Mouse (Mus musculus) liver, embryonic 12.5 days (tissue): ENCODE measurements around the gene Tbce. TPM values are rescaled to one million over a fixed set of nuclear protein-coding genes. Genes with fewer than 3 reads are reported as not detected.
A peak's percentile ranks its signal among the peaks of the same experiment; 100 is the strongest.
"Not testable (repeated sequence)": the region's sequence is repeated elsewhere in the genome, so short reads cannot be mapped to it uniquely, and the experiment has no call there.

ENCODE experiments used
- ATAC-seq: fragments of 200-750 bp; cut with Nextera tagmentation; 2 replicates; pipeline ENCODE4 v1.8.0; 2017; ENCODE audit warnings: moderate number of reproducible peaks, mild to moderate bottlenecking, moderate library complexity
- H3K27ac ChIP-seq: fragments of 300-500 bp; sonication (generic); 2 replicates; pipeline ENCODE4 v1.5.1; 2016; ENCODE audit warnings: mild to moderate bottlenecking
- H3K27me3 ChIP-seq: fragments of 300-500 bp; sonication (generic); replicated peaks from 2 replicates; pipeline ENCODE4 v1.6.1; 2016; ENCODE audit warnings: mild to moderate bottlenecking, moderate library complexity
- H3K36me3 ChIP-seq: fragments of 300-500 bp; sonication (generic); 2 replicates; pipeline ENCODE4 v1.6.1; 2016; ENCODE audit warnings: mild to moderate bottlenecking, moderate library complexity
- H3K4me1 ChIP-seq: fragments of 300-500 bp; sonication (generic); 2 replicates; pipeline ENCODE4 v1.6.1; 2016
- H3K4me2 ChIP-seq: fragments of 300-500 bp; sonication (generic); 2 replicates; pipeline ENCODE4 v1.6.1; 2016; ENCODE audit warnings: mild to moderate bottlenecking, moderate library complexity
- H3K4me3 ChIP-seq: fragments of 300-500 bp; sonication (generic); 2 replicates; pipeline ENCODE4 v1.5.1; 2016; ENCODE audit warnings: mild to moderate bottlenecking, moderate library complexity
- H3K9ac ChIP-seq: fragments of 300-500 bp; sonication (generic); 2 replicates; pipeline ENCODE4 v1.6.1; 2016; ENCODE audit warnings: mild to moderate bottlenecking, moderate library complexity
- H3K9me3 ChIP-seq: fragments of 300-500 bp; sonication (generic); replicated peaks from 2 replicates; pipeline ENCODE4 v1.6.1; 2016; ENCODE audit warnings: mild to moderate bottlenecking, moderate library complexity
- WGBS: fragments of 180-500 bp; shearing (Covaris S2); methylation state at CpG from one replicate; pipeline ENCODE4 v1.1.7; 2016; ENCODE audit not compliant: insufficient replicate concordance; 5-methylcytosine and 5-hydroxymethylcytosine counted together
- polyA plus RNA-seq: library from polyadenylated mRNA; unstranded; fragments of >200 nt; fragmentation: Nextera tagmentation; extraction: Ambion mirVana; gene quantifications from 2 replicates; pipeline ENCODE4 v1.2.1, GENCODE M21; 2016

Gene Tbce
- polyA plus RNA-seq, 1 experiment from 2014 or later, result 38.7 TPM

GRCm38 (mm10) chr13:14026154-14026820 lies 13.2 kb downstream of the Tbce start:
- H3K36me3 ChIP-seq, result peaks cover 38% of the 10 kb centered on the region
- no peak overlapping the region for H3K4me2 ChIP-seq
- H3K4me1 ChIP-seq, result peaks cover 41% of the 10 kb centered on the region
- no peak overlapping the region for H3K9ac ChIP-seq
- H3K27ac ChIP-seq, result peak overlapping the region; percentile 48; the same call in 1 of the 2 replicates
- 81% methylated on average over 6 of the region's 6 CpGs for WGBS
- no peaks in the 10 kb centered on the region for H3K9me3 ChIP-seq
- H3K27me3 ChIP-seq, result no peaks in the 10 kb centered on the region
- H3K4me3 ChIP-seq, result no peak overlapping the region
- no peak for ATAC-seq

DNA sequence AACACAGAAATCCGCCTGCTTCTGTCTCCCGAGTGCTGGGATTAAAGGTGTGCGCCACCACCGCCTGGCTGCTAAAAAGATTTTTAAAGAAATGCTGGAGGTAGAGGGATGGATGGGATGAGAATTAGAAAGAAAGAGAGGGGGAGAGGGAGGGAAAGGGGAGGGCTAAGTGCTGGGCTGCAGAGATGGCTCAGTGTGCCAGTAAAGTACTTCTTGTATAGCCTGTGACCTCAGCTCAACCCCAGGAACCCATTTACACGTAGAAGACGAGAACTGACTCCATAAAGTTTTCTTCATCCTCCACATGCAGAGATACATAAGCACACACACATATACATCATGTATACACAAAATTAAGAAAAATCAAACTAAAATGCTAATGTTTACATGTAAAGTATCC lies 13.9 kb downstream of the Tbce start:
- H3K27me3 ChIP-seq, result no peaks in the 10 kb centered on the region
- H3K27ac ChIP-seq, result 0 out of 2 replicates have a peak overlapping the region, but pooled peaks have one; percentile 30
- no peak for ATAC-seq
- WGBS, result 92% methylated on average over 6 of the region's 6 CpGs
- H3K4me3 ChIP-seq, result no peak overlapping the region
- no peaks in the 10 kb centered on the region for H3K9me3 ChIP-seq
- H3K4me1 ChIP-seq, result peaks cover 34% of the 10 kb centered on the region
- no peak overlapping the region for H3K9ac ChIP-seq
- H3K4me2 ChIP-seq, result no peak overlapping the region
- peaks cover 38% of the 10 kb centered on the region for H3K36me3 ChIP-seq

DNA sequence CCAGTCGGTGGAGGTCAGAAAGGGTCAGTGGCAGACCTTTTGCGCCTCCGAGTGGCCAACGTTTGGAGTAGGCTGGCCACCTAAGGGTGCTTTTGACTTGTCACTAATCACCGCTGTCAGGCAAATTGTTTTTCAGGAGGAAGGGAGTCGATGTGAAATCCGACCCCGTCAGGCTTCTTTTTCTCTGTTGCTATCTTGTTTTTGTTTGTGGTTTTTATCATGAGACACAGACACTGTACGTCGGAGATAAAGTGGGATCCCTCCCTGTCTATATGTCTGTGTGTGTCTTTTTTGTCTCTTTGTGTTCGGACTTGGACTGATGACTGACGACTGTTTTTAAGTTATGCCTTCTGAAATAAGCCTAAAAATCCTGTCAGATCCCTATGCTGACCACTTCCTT lies 18.0 kb downstream of the Tbce start:
- Histone ChIP-seq H3K36me3 (peaks cover 44% of the 10 kb centered on the region), H3K4me3 (peak overlapping the region; percentile 26), H3K4me2 (peak overlapping the region; percentile 50), H3K27ac (peak overlapping the region; percentile 84; the same call in 1 of the 2 replicates), H3K4me1 (peaks cover 33% of the 10 kb centered on the region)
- H3K9me3 ChIP-seq, H3K9ac ChIP-seq, H3K27me3 ChIP-seq: not testable (repeated sequence)
- peak; percentile 68 for ATAC-seq
- WGBS, result 15% methylated on average over 11 of the region's 12 CpGs

DNA sequence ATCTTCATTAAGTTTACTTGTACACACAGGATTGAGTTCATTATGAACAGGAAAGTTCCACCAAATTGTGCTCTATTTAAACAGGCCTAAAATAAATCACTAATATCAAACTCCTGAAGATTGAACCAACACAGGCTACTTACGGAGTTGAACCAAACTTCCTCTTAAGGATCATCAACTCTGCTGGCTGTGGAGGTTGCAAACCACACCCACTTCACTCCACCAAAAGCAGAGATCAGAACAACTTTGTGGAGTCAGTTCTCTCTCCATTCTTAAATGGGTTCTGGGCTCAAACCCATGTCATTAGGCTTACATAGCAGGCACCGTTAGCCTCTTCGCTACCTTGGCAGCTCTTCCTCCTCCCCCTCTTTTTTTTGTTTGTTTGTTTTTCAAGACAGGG lies 20.6 kb downstream of the Tbce start:
- Histone ChIP-seq H3K27me3 (no peaks in the 10 kb centered on the region), H3K9ac (no peak overlapping the region), H3K4me1 (peaks cover 27% of the 10 kb centered on the region), H3K4me3 (no peak overlapping the region), H3K9me3 (no peaks in the 10 kb centered on the region), H3K36me3 (peaks cover 56% of the 10 kb centered on the region), H3K4me2 (peak overlapping the region; percentile 27), H3K27ac (peak overlapping the region; percentile 80)
- peak; percentile 46 for ATAC-seq
- WGBS, result 78% methylated on average over 3 of the region's 3 CpGs

DNA sequence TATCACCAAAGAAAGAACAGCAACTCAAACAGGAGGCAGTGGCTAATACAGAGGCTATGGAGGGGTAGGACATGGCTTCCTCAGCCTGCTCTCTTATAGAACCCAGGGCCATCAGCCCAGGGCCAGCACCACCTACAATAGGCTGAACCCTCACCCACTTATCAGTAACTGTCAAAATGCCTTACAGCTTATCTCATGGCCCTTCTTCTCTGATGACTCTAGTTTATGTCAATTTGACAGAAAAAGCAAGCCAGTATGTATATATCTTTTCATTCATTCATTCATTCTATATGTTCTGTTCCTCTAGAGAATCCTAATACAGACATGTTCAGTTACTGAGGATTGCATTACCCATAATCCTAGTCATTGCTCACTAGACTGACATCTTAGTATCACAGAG lies 21.2 kb downstream of the Tbce start:
- H3K27ac ChIP-seq, result peak overlapping the region; percentile 80

GRCm38 (mm10) chr13:14015609-14016008 lies 23.8 kb downstream of the Tbce start:
- H3K4me3 ChIP-seq, result no peak overlapping the region
- no peak for ATAC-seq

More for the DNA sequence above, 21.2 kb downstream of the Tbce start:
- no peaks in the 10 kb centered on the region for H3K9me3 ChIP-seq
- H3K4me3 ChIP-seq, result no peak overlapping the region
- H3K4me2 ChIP-seq, result peak overlapping the region; percentile 27
- H3K36me3 ChIP-seq, result peaks cover 61% of the 10 kb centered on the region
- H3K4me1 ChIP-seq, result peaks cover 27% of the 10 kb centered on the region
- ATAC-seq, result peak; percentile 86
- H3K9ac ChIP-seq, result peak overlapping the region; percentile 33; the same call in 1 of the 2 replicates
- no peaks in the 10 kb centered on the region for H3K27me3 ChIP-seq

GRCm38 (mm10) chr13:14014540-14014939 lies 24.9 kb downstream of the Tbce start:
- WGBS, result 86% methylated on average over 4 of the region's 4 CpGs
- no peak for ATAC-seq
- Histone ChIP-seq H3K36me3 (peaks cover 88% of the 10 kb centered on the region), H3K9ac (no peak overlapping the region), H3K4me1 (peaks cover 40% of the 10 kb centered on the region), H3K27me3 (no peaks in the 10 kb centered on the region), H3K4me2 (no peak overlapping the region), H3K4me3 (no peak overlapping the region), H3K9me3 (no peaks in the 10 kb centered on the region), H3K27ac (no peak overlapping the region)

More at GRCm38 (mm10) chr13:14015609-14016008, 23.8 kb downstream of the Tbce start:
- Histone ChIP-seq H3K4me1 (peaks cover 43% of the 10 kb centered on the region), H3K27ac (no peak overlapping the region), H3K4me2 (no peak overlapping the region), H3K9me3 (no peaks in the 10 kb centered on the region), H3K27me3 (no peaks in the 10 kb centered on the region), H3K9ac (no peak overlapping the region), H3K36me3 (peaks cover 83% of the 10 kb centered on the region)
- WGBS, result 77% methylated on average over 6 of the region's 6 CpGs

- WGBS, result 95% methylated on average over 2 of the region's 2 CpGs
- H3K9me3 ChIP-seq, result no peaks in the 10 kb centered on the region
- no peaks in the 10 kb centered on the region for H3K27me3 ChIP-seq
These were observed 25.4 kb downstream of the Tbce start for GRCm38 (mm10) chr13:14014001-14014400.

GRCm38 (mm10) chr13:14011454-14011995 lies 27.9 kb downstream of the Tbce start:
- 81% methylated on average over 4 of the region's 4 CpGs for WGBS
- Histone ChIP-seq H3K36me3 (peaks cover 86% of the 10 kb centered on the region), H3K4me2 (no peak overlapping the region), H3K9me3 (no peaks in the 10 kb centered on the region), H3K4me1 (peaks cover 17% of the 10 kb centered on the region), H3K27ac (no peak overlapping the region), H3K4me3 (no peak overlapping the region), H3K27me3 (no peaks in the 10 kb centered on the region), H3K9ac (no peak overlapping the region)
- no peak for ATAC-seq

More at GRCm38 (mm10) chr13:14014001-14014400, 25.4 kb downstream of the Tbce start:
- no peak overlapping the region for H3K4me2 ChIP-seq
- no peak overlapping the region for H3K27ac ChIP-seq
- peaks cover 88% of the 10 kb centered on the region for H3K36me3 ChIP-seq
- H3K4me1 ChIP-seq, result peaks cover 35% of the 10 kb centered on the region
- no peak overlapping the region for H3K9ac ChIP-seq
- no peak overlapping the region for H3K4me3 ChIP-seq
- no peak for ATAC-seq

GRCm38 (mm10) chr13:14006056-14006455 lies 33.4 kb downstream of the Tbce start:
- H3K9ac ChIP-seq, result no peak overlapping the region
- H3K27ac ChIP-seq, result no peak overlapping the region
- H3K27me3 ChIP-seq, result no peaks in the 10 kb centered on the region
- H3K4me3 ChIP-seq, result no peak overlapping the region
- no peaks in the 10 kb centered on the region for H3K9me3 ChIP-seq
- H3K4me2 ChIP-seq, result no peak overlapping the region
- no peak for ATAC-seq
- H3K4me1 ChIP-seq, result peaks cover 9% of the 10 kb centered on the region
- H3K36me3 ChIP-seq, result peaks cover 92% of the 10 kb centered on the region
- 57% methylated on average over 2 of the region's 2 CpGs for WGBS

DNA sequence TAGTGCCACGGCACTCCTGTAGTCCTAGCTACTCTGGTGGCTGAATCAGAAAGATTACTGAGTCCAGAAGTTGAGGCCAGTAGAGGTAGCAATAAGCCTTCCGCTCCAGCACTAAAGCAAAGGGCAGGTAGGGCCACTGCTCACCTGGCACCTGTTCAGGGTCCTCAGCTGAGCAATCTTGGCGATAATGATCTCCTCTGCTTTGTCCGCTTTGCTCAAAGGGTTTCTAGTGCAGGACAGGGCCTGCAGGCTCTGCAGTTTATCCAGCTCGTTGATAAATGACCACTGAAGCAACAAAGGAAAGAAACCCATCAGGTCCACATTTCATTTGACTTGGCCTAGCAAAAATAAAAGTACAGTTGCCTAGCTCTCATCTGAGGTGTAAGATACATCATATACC lies 34.4 kb downstream of the Tbce start:
- Histone ChIP-seq H3K4me1 (peaks cover 8% of the 10 kb centered on the region), H3K27ac (no peak overlapping the region), H3K4me2 (no peak overlapping the region), H3K4me3 (no peak overlapping the region), H3K9me3 (no peaks in the 10 kb centered on the region), H3K27me3 (no peaks in the 10 kb centered on the region), H3K9ac (no peak overlapping the region), H3K36me3 (peaks cover 95% of the 10 kb centered on the region)
- no peak for ATAC-seq
- 87% methylated on average over 5 of the region's 5 CpGs for WGBS

DNA sequence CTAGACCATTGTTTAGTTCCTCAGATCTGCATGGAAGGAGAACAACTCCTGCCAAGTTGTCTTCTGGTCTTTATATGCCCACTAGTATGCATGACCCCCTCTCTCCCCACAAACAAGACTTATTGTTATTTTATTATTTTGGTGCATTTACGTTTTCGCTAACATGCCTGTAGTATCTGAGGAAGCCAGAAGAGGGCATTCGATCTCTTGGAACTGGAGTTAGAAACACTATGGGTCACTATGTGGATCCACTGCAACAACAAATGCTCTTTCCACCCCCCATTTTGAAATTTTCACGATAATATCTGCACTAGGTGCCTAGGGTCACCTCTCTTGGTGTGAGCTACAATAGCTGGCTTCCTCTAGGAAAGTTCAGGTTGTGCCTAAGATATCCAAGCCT lies 35.4 kb downstream of the Tbce start:
- WGBS, result 74% methylated on average over 4 of the region's 4 CpGs
- no peaks in the 10 kb centered on the region for H3K9me3 ChIP-seq
- H3K27ac ChIP-seq, result peak overlapping the region; percentile 23; the same call in 1 of the 2 replicates
- H3K4me1 ChIP-seq, result peaks cover 8% of the 10 kb centered on the region
- no peak overlapping the region for H3K4me3 ChIP-seq
- peaks cover 96% of the 10 kb centered on the region for H3K36me3 ChIP-seq
- no peak overlapping the region for H3K9ac ChIP-seq
- no peak for ATAC-seq
- no peaks in the 10 kb centered on the region for H3K27me3 ChIP-seq
- H3K4me2 ChIP-seq, result no peak overlapping the region
